Mouse (Mus musculus) left cerebral cortex, postnatal 14 days (tissue): ENCODE measurements at regions not wholly inside any gene's neighbourhood (a gene's known extent, or its start where the extent isn't known, plus 50 kb on each side); places are given as distances from the start of the nearest gene placed in this dataset.
A peak's percentile ranks its signal among the peaks of the same experiment; 100 is the strongest.
"Not testable (repeated sequence)": the region's sequence is repeated elsewhere in the genome, so short reads cannot be mapped to it uniquely, and the experiment has no call there.

Experiments used
- DNase-seq, 2 experiments: peaks; one replicate each; pipeline ENCODE4 v3.0.0; 2021 to 2022; ENCODE audit warnings: low spot score in 2 of 2, mixed read lengths in 1 of 2
- intact Hi-C: fragments of 180-260 bp; cut with DNase I; formaldehyde crosslinking; loops from one replicate; pipeline ENCODE4 v1.15.1; 2025

GRCm38 (mm10) chr10:85242701-85243100, 57.8 kb upstream of the Cry1 start:
- intact Hi-C loops = no loop called here
- DNase-seq = no peak

DNA sequence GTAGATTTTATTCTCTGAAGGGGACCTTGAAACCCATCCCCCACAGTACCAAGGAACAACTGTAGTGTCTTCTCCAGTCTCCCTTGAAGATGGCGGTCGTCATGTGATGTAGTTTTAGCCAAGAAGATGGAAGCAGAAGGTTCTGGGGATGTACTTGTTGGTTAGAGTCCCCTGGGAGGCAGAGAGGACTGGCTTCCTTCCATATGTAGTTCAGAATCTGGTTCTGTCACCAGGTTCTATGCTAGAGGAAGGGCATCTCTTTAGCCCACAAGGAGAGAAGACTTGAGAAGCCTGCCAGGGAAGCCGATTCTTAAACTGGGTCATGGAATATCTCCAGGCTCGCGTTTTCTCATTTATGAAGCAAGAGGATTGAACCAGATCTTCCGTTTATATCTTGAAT, 58.7 kb upstream of the Cry1 start:
- no peak for DNase-seq
- intact Hi-C loops = no loop called here

DNA sequence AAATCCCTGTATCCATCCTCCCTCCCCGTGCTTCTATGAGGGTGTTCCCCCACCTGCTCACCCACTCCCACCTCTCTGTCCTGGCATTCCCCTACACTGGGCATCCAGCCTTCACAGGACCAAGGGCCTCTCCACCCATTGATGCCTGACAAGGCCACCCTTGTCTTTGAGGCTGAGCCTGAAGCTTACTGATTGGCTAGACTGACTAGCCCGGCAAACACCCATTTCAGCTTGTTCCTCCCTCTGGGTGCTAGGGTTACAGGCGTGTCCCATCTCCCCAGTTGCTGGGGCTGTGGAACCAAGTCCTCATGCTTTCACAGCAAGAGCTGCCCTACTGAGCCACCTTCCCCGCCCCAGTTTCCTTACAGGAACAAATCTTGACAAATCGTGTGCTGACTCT, 80.9 kb upstream of the Cry1 start:
- peak in 1 of 2 experiments; percentile 20 for DNase-seq
- intact Hi-C loops = no loop called here

- DNase-seq = no peak
Measured at GRCm38 (mm10) chr10:85266148-85266547, 81.3 kb upstream of the Cry1 start.

DNA sequence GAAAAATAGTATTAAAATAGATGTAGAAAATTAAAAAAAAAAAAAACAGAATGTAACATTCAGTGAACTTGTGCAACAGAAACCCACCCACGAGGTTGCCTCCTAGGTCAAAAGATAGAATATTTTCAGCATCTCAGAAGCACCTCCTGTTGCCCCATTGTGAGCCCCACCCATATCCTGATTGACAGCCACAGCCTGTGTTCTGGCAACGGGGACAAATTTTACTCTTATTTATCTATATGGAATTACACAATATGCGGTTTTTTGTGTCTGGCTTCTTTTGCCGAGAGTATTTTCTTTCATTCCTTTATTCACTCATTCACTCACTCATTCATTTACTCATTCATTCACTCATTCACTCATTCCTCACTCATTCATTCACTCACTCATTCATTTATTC, 81.9 kb upstream of the Cry1 start:
- intact Hi-C loops = no loop called here
- DNase-seq = no peak

More at GRCm38 (mm10) chr10:85266148-85266547, 81.3 kb upstream of the Cry1 start:
- intact Hi-C loops = no loop called here

GRCm38 (mm10) chr10:85270209-85270608, 85.3 kb upstream of the Cry1 start:
- intact Hi-C loops = no loop called here
- DNase-seq = no peak

DNA sequence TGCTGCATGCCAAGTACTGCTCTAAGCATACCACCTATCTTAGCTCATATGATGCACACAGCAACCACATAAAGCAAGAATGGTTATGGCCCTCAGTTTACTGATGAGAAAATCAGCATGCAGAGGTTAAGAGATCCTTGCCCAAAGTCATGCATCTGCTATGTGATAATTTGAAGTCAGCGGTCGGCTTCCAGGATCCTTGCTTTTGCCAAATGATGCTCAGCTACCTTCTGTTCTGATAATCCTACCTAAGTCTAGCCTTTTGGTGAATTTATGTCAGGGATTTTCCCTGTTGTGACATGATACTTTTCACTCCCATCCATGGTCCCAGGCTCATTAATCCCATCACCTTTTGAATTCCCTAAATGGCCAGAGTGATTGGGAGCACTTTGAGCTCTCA, 91.9 kb upstream of the Cry1 start:
- intact Hi-C loops = no loop called here
- DNase-seq = no peak

- no peak for DNase-seq
- intact Hi-C loops = no loop called here
Measured at GRCm38 (mm10) chr10:85291733-85292476, 94.7 kb upstream of the Btbd11 start.

DNA sequence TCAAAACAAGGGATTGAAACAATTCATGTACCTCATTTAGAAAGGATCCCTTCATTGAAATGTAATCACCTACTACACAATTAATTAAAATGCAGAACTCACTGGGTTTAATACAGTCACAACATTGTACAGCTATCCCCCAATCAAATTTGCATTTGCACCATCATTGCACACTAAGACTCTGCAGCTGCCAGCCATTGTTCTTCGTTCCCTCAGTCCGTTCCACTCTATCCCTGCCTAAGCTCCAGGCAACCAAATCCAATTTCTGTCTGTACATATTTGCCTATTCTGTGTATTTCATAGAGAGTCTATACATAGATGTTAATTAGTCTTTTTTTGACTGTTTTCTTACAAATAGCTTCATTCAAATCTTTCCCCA, 94.1 kb upstream of the Btbd11 start:
- no peak for DNase-seq
- intact Hi-C loops = no loop called here

DNA sequence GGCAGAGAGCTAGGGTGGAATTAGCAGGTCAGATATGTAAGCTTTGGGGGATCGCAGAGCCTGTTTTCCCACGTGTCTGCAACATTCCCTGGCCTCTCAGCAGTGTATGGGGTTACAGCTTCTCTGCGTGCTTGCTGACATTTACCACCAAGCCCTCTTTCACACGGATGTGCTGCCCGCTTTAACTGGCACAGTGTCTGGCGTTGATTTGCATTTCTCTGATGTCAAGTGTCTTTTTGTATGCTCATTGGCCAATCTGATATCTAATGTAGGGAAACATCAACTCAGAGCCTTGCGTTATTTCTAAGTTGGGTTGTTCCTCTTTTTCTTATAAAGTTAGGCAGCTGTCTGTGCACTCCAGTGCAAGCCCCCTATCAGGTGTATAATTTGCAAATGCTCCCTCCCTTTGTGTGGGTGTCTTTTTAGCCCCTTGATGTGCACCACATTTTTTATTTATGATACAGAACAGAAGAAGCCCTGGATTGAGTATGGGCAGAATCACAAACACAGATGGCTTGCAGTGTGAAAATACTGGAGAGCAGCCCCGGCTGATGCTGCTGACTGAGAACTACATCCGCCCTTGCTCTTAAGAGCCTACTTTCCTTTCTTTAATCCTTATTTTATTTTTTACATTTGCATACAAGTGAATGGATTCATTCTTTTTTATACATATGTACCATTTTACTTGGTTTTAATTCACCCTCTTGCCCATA, 93.4 kb upstream of the Btbd11 start:
- intact Hi-C loops = no loop called here
- no peak for DNase-seq

- no peak for DNase-seq
- intact Hi-C loops = no loop called here
Measured at GRCm38 (mm10) chr10:85295133-85295887, 91.3 kb upstream of the Btbd11 start.

DNA sequence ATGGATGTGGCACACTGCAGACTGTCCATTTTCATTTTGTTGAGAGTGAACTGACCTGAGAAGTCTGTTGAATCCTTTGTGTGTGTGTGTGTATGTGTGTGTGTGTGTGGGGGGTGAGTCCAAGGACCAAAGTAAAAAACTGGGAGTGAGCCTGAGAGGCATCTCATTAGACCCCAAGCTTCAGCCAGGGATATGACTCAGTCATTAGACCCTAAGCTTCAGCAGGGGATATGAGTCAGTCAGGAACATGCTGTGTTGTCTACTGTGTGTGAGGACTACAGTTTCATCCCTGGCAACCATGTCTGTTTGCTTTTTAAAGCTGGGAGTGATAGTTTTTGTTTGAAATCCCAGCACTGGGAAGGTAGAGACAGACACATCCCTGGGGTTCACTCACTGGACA, 74.8 kb upstream of the Btbd11 start:
- no peak for DNase-seq
- intact Hi-C loops = no loop called here

- DNase-seq, intact Hi-C loops: not testable (repeated sequence)
Measured at GRCm38 (mm10) chr10:85313331-85313730, 73.3 kb upstream of the Btbd11 start.

DNA sequence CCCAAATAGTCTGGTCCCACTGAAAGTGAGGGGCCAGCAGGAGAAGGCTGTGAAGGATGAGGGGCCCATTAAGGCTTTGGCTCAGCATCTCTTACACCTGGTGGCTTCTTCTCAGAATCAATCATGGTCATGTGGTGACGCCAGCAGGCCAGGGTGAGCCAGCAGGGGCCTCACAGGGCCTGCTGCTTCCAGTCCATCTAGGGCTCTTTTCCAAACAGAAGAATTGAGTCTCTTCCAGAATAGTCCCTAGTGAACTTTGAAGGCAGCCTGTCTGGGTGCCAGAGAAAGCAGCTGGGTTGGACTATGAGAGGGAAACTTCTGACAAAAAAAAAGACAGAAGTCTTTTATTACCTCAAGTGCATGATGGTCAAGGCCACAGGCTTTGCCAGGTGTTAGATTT, 65.6 kb upstream of the Btbd11 start:
- intact Hi-C loops = no loop called here
- no peak for DNase-seq

- no peak for DNase-seq
- intact Hi-C loops = no loop called here
Measured at GRCm38 (mm10) chr10:85322280-85322679, 64.3 kb upstream of the Btbd11 start.

- intact Hi-C loops = no loop called here
- no peak for DNase-seq
Measured at GRCm38 (mm10) chr10:85329382-85329781, 57.2 kb upstream of the Btbd11 start.

- intact Hi-C loops = no loop called here
- DNase-seq = no peak
Measured at GRCm38 (mm10) chr10:85330938-85331691, 55.5 kb upstream of the Btbd11 start.
